Mouse (Mus musculus): ENCODE results near the gene Olfr680-ps1.
"Not testable (repeated sequence)": the region's sequence is repeated elsewhere in the genome, so short reads cannot be mapped to it uniquely, and the experiment has no call there.

The Olfr680-ps1 gene

DNA sequence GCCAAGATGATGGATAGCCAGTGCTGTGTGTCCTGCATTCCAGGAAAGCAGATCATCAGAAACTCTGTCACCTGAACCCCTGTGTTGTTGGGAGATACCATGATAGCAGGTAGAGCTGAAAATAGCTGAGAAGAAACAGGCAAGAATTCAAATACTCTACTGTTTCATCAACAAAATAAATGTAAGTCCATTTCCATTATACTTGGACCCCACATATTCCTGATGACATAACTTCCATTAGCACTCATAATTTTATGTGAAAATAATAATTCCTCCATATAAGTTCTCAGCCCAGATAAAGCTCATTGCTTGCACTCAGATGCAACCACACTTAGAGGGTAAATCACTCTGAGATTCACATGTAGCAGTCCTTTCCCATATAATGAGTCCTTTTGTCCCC lies at the start of gene Olfr680-ps1:
Gene Olfr680-ps1, minus strand, starts transcription at position 101 of the 400 bp plus-strand sequence.
- in situ Hi-C loops (cut with MboI): not testable (repeated sequence)

GRCm38 (mm10) chr7:105141275-105141674 lies 48.7 kb upstream of the Olfr680-ps1 start:
- in situ Hi-C loops (cut with MboI): no loop called here

GRCm38 (mm10) chr7:105116536-105116935 lies 23.9 kb upstream of the Olfr680-ps1 start, which contains the start of gene Olfr681:
Olfr681 (plus strand) TSS chr7:105116836.
- in situ Hi-C loops (cut with MboI): no loop called here

- in situ Hi-C loops (cut with MboI): no loop called here
Measured at GRCm38 (mm10) chr7:105080905-105081304, 11.7 kb downstream of the Olfr680-ps1 start, which contains the start of gene Olfr679. Olfr679 (plus strand) TSS chr7:105081205.

DNA sequence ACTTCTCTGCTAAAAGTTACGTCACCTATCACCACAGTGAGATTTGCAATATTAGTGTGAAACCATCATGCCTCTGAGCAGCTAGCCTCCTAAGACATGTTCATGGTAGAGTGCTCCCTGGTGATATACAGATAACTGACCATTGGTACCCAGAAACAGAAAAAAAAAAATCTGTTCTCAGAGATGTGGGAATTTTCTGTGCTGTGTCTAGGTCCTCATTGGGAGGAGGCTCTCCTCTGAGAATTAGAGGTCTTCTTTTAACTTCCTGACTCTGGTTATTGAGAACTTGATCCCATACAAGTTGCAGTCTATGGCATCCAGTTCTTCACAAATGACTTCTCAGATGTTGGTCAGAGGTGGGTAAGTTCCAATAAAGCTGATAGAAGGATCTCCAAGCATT lies 28.4 kb downstream of the Olfr680-ps1 start, which contains the start of gene Olfr678:
Gene Olfr678, plus strand, starts transcription at position 301 of the 400 bp plus-strand sequence.
- in situ Hi-C loops (cut with MboI): no loop called here

- in situ Hi-C loops (cut with MboI): no loop called here
Measured at GRCm38 (mm10) chr7:105058951-105059350, 33.7 kb downstream of the Olfr680-ps1 start.

All from mature B cell (primary cell).